9 mouse cellular contexts compared by ENCODE assay signal in the genomic region with DNA sequence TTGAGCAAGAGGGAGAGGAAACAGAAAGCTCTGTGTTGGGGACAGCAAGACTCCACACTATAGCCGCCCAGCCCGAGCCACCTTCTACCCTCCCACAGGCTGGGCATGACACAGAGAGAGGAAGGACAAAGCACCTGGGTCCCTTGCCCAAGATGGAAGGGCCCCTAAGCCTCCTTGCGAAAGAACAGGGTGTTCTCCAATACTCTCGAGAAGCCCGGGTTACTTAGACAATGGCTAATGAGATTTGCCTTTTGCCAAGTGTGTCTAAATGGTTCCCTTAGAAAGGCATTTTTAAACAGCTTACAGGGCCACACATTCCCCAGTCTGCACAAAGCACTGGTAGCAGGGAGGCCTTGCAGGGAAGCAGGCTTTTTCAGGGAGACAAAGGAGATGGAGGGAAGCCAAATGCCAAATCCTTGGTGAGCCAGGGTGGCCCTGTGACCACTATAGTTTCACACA. TPM values are rescaled to one million over a fixed set of nuclear protein-coding genes. Genes with fewer than 3 reads are reported as not detected.
DNase-seq lines count a peak whose midpoint lies in the region; ATAC-seq and TF ChIP-seq lines count a peak whose summit lies in the region.
"Had no signal": no experiment of that assay in that cellular context is flagged by ENCODE, and none has a peak within 500 bp of the region (broad histone marks: within the 10 kb centered on the region; RNA-seq: fewer than 3 reads in every experiment).

No protein-coding gene starts in this region.

- no peaks in the 10 kb centered on the region for H3K27me3 ChIP-seq in spleen, adult 2 months (ENCODE audit: control insufficient read depth, insufficient read depth, low read length)
- H3K27me3 ChIP-seq in forebrain, embryonic 15.5 days: no peaks in the 10 kb centered on the region
- no peaks in the 10 kb centered on the region for H3K27me3 ChIP-seq in limb, embryonic 12.5 days
- no peaks in the 10 kb centered on the region for H3K27me3 ChIP-seq in stomach, embryonic 16.5 days (ENCODE audit: control insufficient read depth, insufficient read depth, low read length)
- H3K27me3 ChIP-seq in heart, adult 2 months (ENCODE audit: control insufficient read depth, insufficient read depth, low read length): no peaks in the 10 kb centered on the region

- TF ChIP-seq POLR2A in spleen, adult 2 months (IDR thresholded peaks at IDR 0.05; ENCODE audit: low read depth, low read length): no peak
- no peak for TF ChIP-seq POLR2A in heart, adult 2 months (IDR thresholded peaks at IDR 0.05; ENCODE audit: insufficient read depth, low read depth, low read length)

- H3K9me3 ChIP-seq in forebrain, embryonic 15.5 days: no peaks in the 10 kb centered on the region
- no peaks in the 10 kb centered on the region for H3K9me3 ChIP-seq in limb, embryonic 12.5 days
- H3K9me3 ChIP-seq in stomach, embryonic 16.5 days (replicated peaks; ENCODE audit: control insufficient read depth, low read length): no peaks in the 10 kb centered on the region

- TF ChIP-seq EP300 in heart, adult 2 months (IDR thresholded peaks at IDR 0.05; ENCODE audit: insufficient read depth, low read depth, low read length): no peak

- no peak overlapping the region for H3K4me3 ChIP-seq in spleen, adult 2 months (ENCODE audit: extremely low read depth, insufficient read depth, insufficient read length)
- H3K4me3 ChIP-seq in forebrain, embryonic 15.5 days: no peak overlapping the region
- H3K4me3 ChIP-seq in limb, embryonic 12.5 days (replicated peaks): no peak overlapping the region
- H3K4me3 ChIP-seq in stomach, embryonic 16.5 days (replicated peaks; ENCODE audit: low read length): no peak overlapping the region
- H3K4me3 ChIP-seq in heart, adult 2 months: no peak overlapping the region

- H3K4me2 ChIP-seq in forebrain, embryonic 15.5 days (replicated peaks): no peak overlapping the region
- H3K4me2 ChIP-seq in limb, embryonic 12.5 days: no peak overlapping the region
- H3K4me2 ChIP-seq in stomach, embryonic 16.5 days (ENCODE audit: low read depth, low read length): no peak overlapping the region

- peak; percentile 63 for ATAC-seq in forebrain, embryonic 15.5 days (replicated peaks)
- no peak for ATAC-seq in limb, embryonic 12.5 days (ENCODE audit: insufficient number of reproducible peaks, insufficient read depth, low FRiP score, low TSS enrichment, low read depth)
- ATAC-seq in stomach, embryonic 16.5 days (ENCODE audit: insufficient read depth, low FRiP score): peak; percentile 47; the same call in 1 of the 2 replicates

- no peak for TF ChIP-seq CTCF in spleen, adult 2 months (IDR thresholded peaks at IDR 0.05; ENCODE audit: extremely low read depth, insufficient read depth, insufficient read length, insufficient replicate concordance)
- TF ChIP-seq CTCF in heart, adult 2 months (IDR thresholded peaks at IDR 0.05): no peak

- no peaks in the 10 kb centered on the region for H3K36me3 ChIP-seq in spleen, adult 2 months (ENCODE audit: control insufficient read depth, insufficient read depth, low read length)
- no peaks in the 10 kb centered on the region for H3K36me3 ChIP-seq in forebrain, embryonic 15.5 days
- peaks cover 29% of the 10 kb centered on the region for H3K36me3 ChIP-seq in limb, embryonic 12.5 days
- no peaks in the 10 kb centered on the region for H3K36me3 ChIP-seq in stomach, embryonic 16.5 days (ENCODE audit: control insufficient read depth, insufficient read depth, low read length)
- H3K36me3 ChIP-seq in heart, adult 2 months (ENCODE audit: control insufficient read depth, insufficient read depth, low read length): no peaks in the 10 kb centered on the region

- DNase-seq in spleen, adult 2 months (ENCODE audit: low read depth in 1 of 2, low spot score in 2 of 2): no peak
- no peak for DNase-seq in spleen, postnatal 14 days (ENCODE audit: low spot score in 2 of 2)
- DNase-seq in adrenal gland, adult 2 months: no peak
- DNase-seq in heart, adult 2 months: no peak
- no peak for DNase-seq in heart, postnatal 25 days (ENCODE audit: low spot score)
- DNase-seq: thymus, postnatal 36 days had no signal

- H3K9ac ChIP-seq in forebrain, embryonic 15.5 days (replicated peaks): no peak overlapping the region
- no peak overlapping the region for H3K9ac ChIP-seq in limb, embryonic 12.5 days (replicated peaks)
- no peak overlapping the region for H3K9ac ChIP-seq in stomach, embryonic 16.5 days (ENCODE audit: low read length)
- H3K9ac ChIP-seq in heart, adult 2 months (ENCODE audit: low read depth, low read length): no peak overlapping the region

- H3K27ac ChIP-seq in spleen, adult 2 months (ENCODE audit: insufficient read depth, low read length): 0 out of 2 replicates have a peak overlapping the region, but pooled peaks have one; percentile 15
- H3K27ac ChIP-seq in forebrain, embryonic 15.5 days (replicated peaks): peak overlapping the region; percentile 48
- H3K27ac ChIP-seq in limb, embryonic 12.5 days: peak overlapping the region; percentile 32; the same call in 1 of the 2 replicates
- peak overlapping the region; percentile 28 for H3K27ac ChIP-seq in stomach, embryonic 16.5 days (ENCODE audit: low read length)
- H3K27ac ChIP-seq in heart, adult 2 months: no peak overlapping the region

- no peaks in the 10 kb centered on the region for H3K4me1 ChIP-seq in spleen, adult 2 months (ENCODE audit: control insufficient read depth, insufficient read depth, insufficient read length)
- H3K4me1 ChIP-seq in forebrain, embryonic 15.5 days: peaks cover 15% of the 10 kb centered on the region
- peaks cover 9% of the 10 kb centered on the region for H3K4me1 ChIP-seq in limb, embryonic 12.5 days (replicated peaks)
- no peaks in the 10 kb centered on the region for H3K4me1 ChIP-seq in stomach, embryonic 16.5 days (ENCODE audit: control insufficient read depth, insufficient read depth, low read length)
- no peaks in the 10 kb centered on the region for H3K4me1 ChIP-seq in heart, adult 2 months (ENCODE audit: control insufficient read depth, insufficient read depth, low read length)

- intact Hi-C loops in heart, adult 2 months (cut with DNase I): no loop called here
- intact Hi-C loops in heart, postnatal 25 days (cut with DNase I): no loop called here

- 52% methylated on average over 5 of the region's 5 CpGs for WGBS in spleen, adult 2 months
- WGBS in forebrain, embryonic 15.5 days: 7% methylated on average over 5 of the region's 5 CpGs
- WGBS in limb, embryonic 12.5 days: 80% methylated on average over 5 of the region's 5 CpGs
- 49% methylated on average over 5 of the region's 5 CpGs for WGBS in stomach, embryonic 16.5 days
- 81% methylated on average over 5 of the region's 5 CpGs for WGBS in heart, adult 2 months

- no peaks in the 10 kb centered on the region for H3K79me2 ChIP-seq in heart, adult 2 months (replicated peaks; ENCODE audit: control insufficient read depth, insufficient read depth, low read length)

RNA-seq across cellular contexts. Expression of gene Glod4, which starts 24.5 kb away (rescaled TPM):
- 2.1 and 2.9 TPM in 2 replicates for polyA plus RNA-seq in spleen, adult 2 months (2012; rRNA removed)
- 118 and 120 TPM in 2 replicates for polyA plus RNA-seq in forebrain, embryonic 15.5 days (2015; fragmentation: Nextera tagmentation; extraction: Ambion mirVana)
- 125 and 136 TPM in 2 replicates for polyA plus RNA-seq in limb, embryonic 12.5 days (2016; fragmentation: Nextera tagmentation; extraction: Ambion mirVana)
- polyA plus RNA-seq in stomach, embryonic 16.5 days (2015; fragmentation: Nextera tagmentation; extraction: Ambion mirVana): 116 and 126 TPM in 2 replicates
- total RNA-seq in adrenal gland, adult 2 months (2021): 10 to 100 TPM; 76.3 to 86.1 TPM
- polyA plus RNA-seq in adrenal gland, adult 2 months (2012; rRNA removed): 1.7 TPM in 2 replicates
- total RNA-seq in heart, adult 2 months (2021): 10 to 100 TPM; 34.2 to 41.5 TPM
- polyA plus RNA-seq in heart, adult 2 months (2012; rRNA removed): 12.0 and 26.7 TPM in 2 replicates
- total RNA-seq in heart, postnatal 25 days (2021): 10 to 100 TPM; 34.8 to 41.1 TPM

RNA-seq across cellular contexts. Expression of gene Mrm3, which starts 24.5 kb away (rescaled TPM):
- 2.7 and 3.6 TPM in 2 replicates for polyA plus RNA-seq in spleen, adult 2 months (2012; rRNA removed)
- polyA plus RNA-seq in forebrain, embryonic 15.5 days (2015; fragmentation: Nextera tagmentation; extraction: Ambion mirVana): 20.2 and 22.2 TPM in 2 replicates
- 23.0 and 23.9 TPM in 2 replicates for polyA plus RNA-seq in limb, embryonic 12.5 days (2016; fragmentation: Nextera tagmentation; extraction: Ambion mirVana)
- 22.3 and 24.2 TPM in 2 replicates for polyA plus RNA-seq in stomach, embryonic 16.5 days (2015; fragmentation: Nextera tagmentation; extraction: Ambion mirVana)
- 10 to 100 TPM; 18.1 to 21.3 TPM for total RNA-seq in adrenal gland, adult 2 months (2021)
- polyA plus RNA-seq in adrenal gland, adult 2 months (2012; rRNA removed): 10.4 and 13.0 TPM in 2 replicates
- 10 to 100 TPM; 21.8 to 23.4 TPM for total RNA-seq in heart, adult 2 months (2021)
- 11.9 and 18.7 TPM in 2 replicates for polyA plus RNA-seq in heart, adult 2 months (2012; rRNA removed)
- total RNA-seq in heart, postnatal 25 days (2021): 10 to 100 TPM; 23.1 to 25.0 TPM

RNA-seq across cellular contexts. Expression of gene Gemin4, which starts 50.6 kb away (rescaled TPM):
- 5.0 and 6.2 TPM in 2 replicates for polyA plus RNA-seq in spleen, adult 2 months (2012; rRNA removed)
- polyA plus RNA-seq in forebrain, embryonic 15.5 days (2015; fragmentation: Nextera tagmentation; extraction: Ambion mirVana): 18.1 and 18.7 TPM in 2 replicates
- polyA plus RNA-seq in limb, embryonic 12.5 days (2016; fragmentation: Nextera tagmentation; extraction: Ambion mirVana): 33.0 and 34.5 TPM in 2 replicates
- 30.1 and 35.2 TPM in 2 replicates for polyA plus RNA-seq in stomach, embryonic 16.5 days (2015; fragmentation: Nextera tagmentation; extraction: Ambion mirVana)
- 1 to 10 TPM; 5.4 to 9.1 TPM for total RNA-seq in adrenal gland, adult 2 months (2021)
- polyA plus RNA-seq in adrenal gland, adult 2 months (2012; rRNA removed): 4.5 and 5.9 TPM in 2 replicates
- 1 to 10 TPM; 3.9 to 4.5 TPM for total RNA-seq in heart, adult 2 months (2021)
- 2.3 and 3.8 TPM in 2 replicates for polyA plus RNA-seq in heart, adult 2 months (2012; rRNA removed)
- total RNA-seq in heart, postnatal 25 days (2021): 1 to 10 TPM; 1.4 to 3.2 TPM

RNA-seq across cellular contexts. Expression of gene Dbil5, which starts 50.6 kb away (rescaled TPM):
- polyA plus RNA-seq in spleen, adult 2 months (2012; rRNA removed): not detected in 2 replicates
- not detected in 2 replicates for polyA plus RNA-seq in forebrain, embryonic 15.5 days (2015; fragmentation: Nextera tagmentation; extraction: Ambion mirVana)
- 0.95 and 1.0 TPM in 2 replicates for polyA plus RNA-seq in limb, embryonic 12.5 days (2016; fragmentation: Nextera tagmentation; extraction: Ambion mirVana)
- polyA plus RNA-seq in stomach, embryonic 16.5 days (2015; fragmentation: Nextera tagmentation; extraction: Ambion mirVana): 2.3 and 4.5 TPM in 2 replicates
- under 1 TPM; 0.72 to 0.73 TPM for total RNA-seq in adrenal gland, adult 2 months (2021)
- polyA plus RNA-seq in adrenal gland, adult 2 months (2012; rRNA removed): 0.97 TPM in 1 of 2 replicates, not detected in the other
- under 1 TPM in 1 of 2 experiments, not detected in 1; 0.43 TPM for total RNA-seq in heart, adult 2 months (2021)
- 0.73 and 1.2 TPM in 2 replicates for polyA plus RNA-seq in heart, adult 2 months (2012; rRNA removed)
- total RNA-seq in heart, postnatal 25 days (2021): not detected
